Mouse (Mus musculus) heart, postnatal 36 days (tissue): ENCODE data around the gene Camk1g. TPM values are rescaled to one million over a fixed set of nuclear protein-coding genes. Genes with fewer than 3 reads are reported as not detected.

ENCODE experiments used
- DNase-seq, 2 experiments: peaks; one replicate each; pipeline ENCODE4 v3.0.0; 2021 to 2022
- intact Hi-C: fragments of 180-260 bp; cut with DNase I; formaldehyde crosslinking; loops from one replicate; pipeline ENCODE4 v1.15.1; 2025
- total RNA-seq, 2 experiments: library from RNA; stranded (reverse); gene quantifications; 2 replicates each; pipeline ENCODE4 v1.2.3; 2021

Camk1g gene
- total RNA-seq, 2 experiments from 2014 or later = 1.0 TPM; not detected in 1

GRCm38 (mm10) chr1:193379634-193380033, 9.5 kb upstream of the Camk1g start:
- DNase-seq = no peak
- intact Hi-C loops = loop anchor here (5.0 to 10.0 kb wide), 3 partner anchors 172 to 1325 kb away; partner anchors contain the start of genes Lamb3 and Plxna2

- intact Hi-C loops = loop anchor here (1.0 to 5.0 kb wide), 3 partner anchors 46 to 169 kb away; partner anchors contain the start of gene Lamb3
- peak; percentile 44 to 52 for DNase-seq
Observed at GRCm38 (mm10) chr1:193376478-193377134, 6.5 kb upstream of the Camk1g start.

- DNase-seq = no peak
- intact Hi-C loops = no loop called here
Observed at GRCm38 (mm10) chr1:193373906-193374413, 3.9 kb upstream of the Camk1g start.

GRCm38 (mm10) chr1:193369091-193369490, 1.0 kb downstream of the Camk1g start:
- intact Hi-C loops = no loop called here
- no peak for DNase-seq

- intact Hi-C loops = no loop called here
- DNase-seq = peak in 1 of 2 experiments; percentile 27
Observed at GRCm38 (mm10) chr1:193368055-193368454, 2.0 kb downstream of the Camk1g start.

- intact Hi-C loops = loop anchor here (1.0 to 5.0 kb wide), 2 partner anchors 34 to 157 kb away; partner anchors contain the start of gene Lamb3
- DNase-seq = peak; percentile 54 to 59
Observed at GRCm38 (mm10) chr1:193363801-193364231, 6.3 kb downstream of the Camk1g start.

GRCm38 (mm10) chr1:193362078-193362477, 8.0 kb downstream of the Camk1g start:
- no peak for DNase-seq
- intact Hi-C loops = loop anchor here (5.0 kb wide), 1 partner anchor 155 kb away; the partner anchor contains the start of gene Lamb3

GRCm38 (mm10) chr1:193361181-193361580, 8.9 kb downstream of the Camk1g start:
- intact Hi-C loops = loop anchor here (5.0 kb wide), 1 partner anchor 154 kb away; the partner anchor contains the start of gene Lamb3

GRCm38 (mm10) chr1:193359199-193359598, 10.9 kb downstream of the Camk1g start:
- intact Hi-C loops = no loop called here

More at GRCm38 (mm10) chr1:193361181-193361580, 8.9 kb downstream of the Camk1g start:
- no peak for DNase-seq

GRCm38 (mm10) chr1:193351583-193351982, 18.5 kb downstream of the Camk1g start:
- intact Hi-C loops = no loop called here
- DNase-seq = no peak

More at GRCm38 (mm10) chr1:193359199-193359598, 10.9 kb downstream of the Camk1g start:
- DNase-seq = no peak

GRCm38 (mm10) chr1:193350546-193350801, 19.6 kb downstream of the Camk1g start:
- intact Hi-C loops = no loop called here
- no peak for DNase-seq

- no peak for DNase-seq
- intact Hi-C loops = no loop called here
Observed at GRCm38 (mm10) chr1:193349702-193350545, 20.2 kb downstream of the Camk1g start.

- DNase-seq = no peak
- intact Hi-C loops = no loop called here
Observed at GRCm38 (mm10) chr1:193348261-193348962, 21.7 kb downstream of the Camk1g start.

GRCm38 (mm10) chr1:193346908-193347307, 23.2 kb downstream of the Camk1g start:
- no peak for DNase-seq
- intact Hi-C loops = no loop called here

GRCm38 (mm10) chr1:193344976-193345375, 25.1 kb downstream of the Camk1g start:
- DNase-seq = no peak
- intact Hi-C loops = no loop called here

GRCm38 (mm10) chr1:193343853-193344252, 26.2 kb downstream of the Camk1g start:
- intact Hi-C loops = no loop called here
- no peak for DNase-seq

- DNase-seq = no peak
- intact Hi-C loops = no loop called here
Observed at GRCm38 (mm10) chr1:193342198-193342946, 27.7 kb downstream of the Camk1g start.

- intact Hi-C loops = no loop called here
- no peak for DNase-seq
Observed at GRCm38 (mm10) chr1:193338363-193338995, 31.6 kb downstream of the Camk1g start.

- DNase-seq = no peak
- intact Hi-C loops = no loop called here
Observed at GRCm38 (mm10) chr1:193337787-193338310, 32.2 kb downstream of the Camk1g start.
